Mouse (Mus musculus): Measurements from ENCODE around the gene Cps1.

Gene Cps1

DNA sequence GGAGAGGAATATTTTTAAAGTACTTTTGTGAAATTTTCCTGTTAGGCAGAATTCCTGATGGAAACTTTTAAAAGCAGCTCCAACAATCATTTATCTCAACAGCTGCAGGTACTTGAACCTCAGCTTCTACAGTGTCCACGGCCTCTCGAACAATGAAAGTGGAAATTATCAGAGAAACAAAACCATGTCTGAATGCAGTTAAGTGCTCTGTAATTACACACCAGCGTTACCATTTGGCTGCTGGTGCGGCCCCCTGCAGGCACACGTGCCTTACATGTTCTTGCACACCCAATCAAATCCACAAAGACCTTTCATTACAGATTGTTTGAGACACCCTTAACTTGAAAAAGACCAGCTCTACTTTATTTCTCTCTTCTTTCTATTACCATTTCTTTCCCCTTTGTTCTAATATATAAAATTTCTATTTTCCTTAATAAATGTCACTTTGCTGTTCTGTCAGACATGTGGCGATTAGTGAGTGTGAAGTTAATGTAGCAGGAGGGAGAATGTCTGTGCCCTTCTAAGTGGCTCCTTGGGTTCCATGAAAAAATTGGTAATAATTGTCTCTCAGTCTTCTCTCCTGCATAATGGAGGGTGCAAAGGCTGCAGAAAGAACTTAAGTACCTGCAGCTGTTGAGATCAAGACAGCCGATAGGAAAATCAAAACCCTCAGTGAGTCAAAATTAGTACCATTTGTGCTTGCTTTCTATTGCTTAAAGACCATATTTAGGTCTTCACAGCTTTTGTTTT is 112.8 kb downstream of the Cps1 start:
- DNase-seq = no peak

DNA sequence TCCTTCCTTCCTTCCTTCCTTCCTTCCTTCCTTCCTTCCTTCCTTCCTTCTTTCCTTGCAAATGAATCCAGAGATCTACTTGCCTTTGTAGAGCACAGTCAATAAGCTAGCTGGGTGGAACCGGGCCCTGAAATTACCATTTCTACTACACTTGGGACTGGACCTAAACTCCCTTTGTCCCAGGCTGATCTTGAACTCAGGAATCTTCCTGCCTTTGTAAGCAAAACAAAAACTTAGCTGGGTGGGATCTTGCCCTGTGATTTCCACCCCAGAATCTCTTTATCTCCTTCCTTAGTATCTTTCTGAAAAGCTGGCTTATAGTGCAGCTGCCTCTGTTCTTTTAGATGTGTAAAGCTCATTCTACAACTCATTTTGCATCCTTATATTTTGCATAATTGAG is 115.6 kb downstream of the Cps1 start:
- DNase-seq = no peak

DNA sequence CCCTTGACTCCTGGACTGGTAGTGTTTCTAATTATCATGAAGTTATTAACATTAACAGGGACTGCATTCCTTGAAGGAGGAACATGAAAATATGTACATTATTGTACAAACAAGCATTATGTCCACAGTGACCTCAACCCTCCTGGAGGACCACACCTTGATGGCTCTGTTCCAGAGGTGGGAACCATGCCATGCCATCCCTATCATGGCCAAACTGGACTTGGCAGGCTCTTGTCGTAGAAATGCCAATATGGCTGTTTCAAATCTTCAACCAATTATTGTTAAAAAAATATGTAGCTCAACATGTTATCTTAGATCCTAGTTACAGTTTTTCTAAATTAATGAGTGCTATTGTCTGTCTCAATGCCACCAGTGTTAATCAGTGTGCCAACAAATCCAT is 116.1 kb downstream of the Cps1 start:
- DNase-seq = no peak

DNA sequence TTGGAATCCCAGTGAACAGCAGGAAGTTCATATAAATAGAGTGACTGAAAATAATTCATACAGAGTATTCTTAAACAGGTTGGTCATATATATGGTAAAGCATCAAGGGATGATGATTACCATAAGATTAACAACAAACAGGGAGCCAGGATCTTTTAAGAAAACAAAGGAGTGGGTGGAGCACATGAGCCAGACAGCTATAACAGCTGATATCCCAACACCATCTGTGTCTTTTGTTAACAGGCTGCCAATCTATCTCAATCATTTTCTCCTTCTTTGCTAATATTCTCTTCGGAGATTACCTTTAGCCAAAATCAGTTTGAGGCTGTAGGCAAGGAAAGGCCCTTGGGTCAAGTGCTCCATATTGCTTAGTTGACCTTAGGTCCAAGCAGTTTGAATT is 142.4 kb downstream of the Cps1 start:
- DNase-seq = no peak

DNA sequence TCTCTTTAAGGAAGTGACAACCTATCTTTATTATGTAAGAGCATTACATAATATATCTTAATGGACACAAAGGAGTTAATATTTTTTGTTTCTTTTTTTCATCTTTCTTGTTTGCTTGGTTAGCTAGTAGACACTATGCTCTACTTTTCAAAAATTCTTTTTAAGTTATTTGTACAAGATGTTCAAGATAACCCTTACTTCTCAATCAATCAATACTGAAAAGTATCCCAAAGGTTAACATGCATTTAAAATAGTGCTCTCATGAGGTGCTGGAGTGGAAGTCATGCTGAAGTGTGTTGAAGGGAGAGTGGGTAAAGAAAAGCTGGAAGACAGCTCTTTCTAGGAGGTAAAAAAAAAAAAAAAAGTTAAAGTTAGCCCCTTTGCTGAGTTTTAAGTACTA is 145.1 kb downstream of the Cps1 start:
- no peak for DNase-seq

DNA sequence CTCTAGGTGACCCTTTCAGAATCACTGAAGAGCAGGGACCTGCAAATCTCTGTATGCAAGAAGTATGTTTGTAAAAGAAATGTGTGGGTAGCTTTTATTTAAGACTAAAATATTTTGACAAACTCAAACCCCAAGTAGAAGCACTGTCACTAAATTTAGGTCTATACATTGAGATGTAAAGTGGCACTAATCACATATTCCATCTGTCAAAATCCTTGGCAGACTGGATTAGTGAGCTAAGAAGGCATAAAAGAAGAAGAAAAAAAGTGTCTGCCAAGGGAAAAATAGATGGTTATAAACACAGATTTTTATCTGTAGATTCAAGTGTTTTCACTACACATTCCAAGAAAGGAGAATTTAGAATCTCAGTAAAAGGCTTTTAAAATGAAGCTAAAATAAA is 145.6 kb downstream of the Cps1 start:
- no peak for DNase-seq

DNA sequence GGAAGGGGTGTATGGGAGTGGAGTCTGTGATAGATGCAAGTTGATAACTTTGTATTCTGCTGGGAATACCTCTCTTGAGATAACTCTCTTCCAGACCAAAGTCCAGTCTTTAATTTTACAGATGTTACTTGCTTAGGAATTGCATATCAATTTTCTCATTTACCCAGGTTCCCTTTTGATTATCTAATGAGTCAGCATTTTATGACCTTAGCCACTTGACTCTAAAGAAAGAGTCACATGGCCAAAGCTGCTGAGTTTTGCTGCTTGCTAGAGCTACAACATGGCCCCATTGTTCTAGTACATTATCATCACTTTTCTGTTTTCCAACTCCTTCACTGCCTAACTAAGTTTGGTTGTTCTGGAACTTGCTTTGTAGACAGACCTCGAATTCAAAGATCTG is 153.4 kb downstream of the Cps1 start:
- no peak for DNase-seq
